Mouse (Mus musculus) gastrocnemius, postnatal 36 days (tissue): ENCODE results near the gene Bzw2. TPM values are rescaled to one million over a fixed set of nuclear protein-coding genes. Genes with fewer than 3 reads are reported as not detected.

Source experiments
- DNase-seq, 2 experiments: peaks; one replicate each; pipeline ENCODE4 v3.0.0; 2022
- intact Hi-C: fragments of 180-260 bp; cut with DNase I; formaldehyde crosslinking; loops from one replicate; pipeline ENCODE4 v1.15.1; 2025
- total RNA-seq, 2 experiments: library from RNA; stranded (reverse); gene quantifications; 2 replicates each; pipeline ENCODE4 v1.2.3; 2021

The Bzw2 gene
- total RNA-seq, 2 experiments from 2014 or later: 98.9 to 109 TPM

GRCm38 (mm10) chr12:36137192-36137591 is 20.7 kb downstream of the Bzw2 start:
- DNase-seq: peak in 1 of 2 experiments; percentile 6

GRCm38 (mm10) chr12:36136285-36136684 is 21.6 kb downstream of the Bzw2 start:
- intact Hi-C loops: no loop called here

More at GRCm38 (mm10) chr12:36137192-36137591, 20.7 kb downstream of the Bzw2 start:
- intact Hi-C loops: no loop called here

GRCm38 (mm10) chr12:36135409-36135808 is 22.5 kb downstream of the Bzw2 start:
- intact Hi-C loops: no loop called here
- DNase-seq: no peak

More at GRCm38 (mm10) chr12:36136285-36136684, 21.6 kb downstream of the Bzw2 start:
- no peak for DNase-seq

GRCm38 (mm10) chr12:36134111-36134510 is 23.8 kb downstream of the Bzw2 start:
- intact Hi-C loops: no loop called here

GRCm38 (mm10) chr12:36133547-36133946 is 24.3 kb downstream of the Bzw2 start:
- intact Hi-C loops: no loop called here
- no peak for DNase-seq

More at GRCm38 (mm10) chr12:36134111-36134510, 23.8 kb downstream of the Bzw2 start:
- no peak for DNase-seq

- intact Hi-C loops: no loop called here
These were observed 25.2 kb downstream of the Bzw2 start for GRCm38 (mm10) chr12:36132668-36133067.

GRCm38 (mm10) chr12:36132254-36132653 is 25.6 kb downstream of the Bzw2 start:
- intact Hi-C loops: no loop called here
- DNase-seq: no peak

More at GRCm38 (mm10) chr12:36132668-36133067, 25.2 kb downstream of the Bzw2 start:
- DNase-seq: no peak

GRCm38 (mm10) chr12:36129826-36130225 is 28.1 kb downstream of the Bzw2 start:
- no peak for DNase-seq
- intact Hi-C loops: no loop called here

GRCm38 (mm10) chr12:36126049-36126448 is 31.8 kb downstream of the Bzw2 start:
- no peak for DNase-seq
- intact Hi-C loops: no loop called here

GRCm38 (mm10) chr12:36119244-36119643 is 38.6 kb downstream of the Bzw2 start:
- DNase-seq: no peak
- intact Hi-C loops: no loop called here

GRCm38 (mm10) chr12:36117161-36117560 is 40.7 kb downstream of the Bzw2 start:
- intact Hi-C loops: no loop called here
- DNase-seq: no peak

- intact Hi-C loops: no loop called here
These were observed 45.8 kb downstream of the Bzw2 start for GRCm38 (mm10) chr12:36112081-36112480.

GRCm38 (mm10) chr12:36111110-36111509 is 46.8 kb downstream of the Bzw2 start:
- no peak for DNase-seq
- intact Hi-C loops: no loop called here

More at GRCm38 (mm10) chr12:36112081-36112480, 45.8 kb downstream of the Bzw2 start:
- DNase-seq: no peak

- DNase-seq: no peak
- intact Hi-C loops: no loop called here
These were observed 47.4 kb downstream of the Bzw2 start for GRCm38 (mm10) chr12:36110457-36110856.

- no peak for DNase-seq
- intact Hi-C loops: no loop called here
These were observed 49.4 kb downstream of the Bzw2 start for GRCm38 (mm10) chr12:36108442-36108841.

GRCm38 (mm10) chr12:36103592-36103910 is 54.3 kb downstream of the Bzw2 start:
- DNase-seq: no peak
- intact Hi-C loops: no loop called here

GRCm38 (mm10) chr12:36102733-36103591 is 54.9 kb downstream of the Bzw2 start:
- intact Hi-C loops: no loop called here
- no peak for DNase-seq

- intact Hi-C loops: no loop called here
- DNase-seq: no peak
These were observed 62.5 kb downstream of the Bzw2 start for GRCm38 (mm10) chr12:36095371-36095880.

GRCm38 (mm10) chr12:36093081-36093670 is 64.7 kb downstream of the Bzw2 start:
- intact Hi-C loops: no loop called here
- DNase-seq: no peak

GRCm38 (mm10) chr12:36091964-36092363 is 65.9 kb downstream of the Bzw2 start:
- no peak for DNase-seq
- intact Hi-C loops: no loop called here

GRCm38 (mm10) chr12:36089221-36089620 is 68.7 kb downstream of the Bzw2 start:
- no peak for DNase-seq
- intact Hi-C loops: no loop called here

- no peak for DNase-seq
- intact Hi-C loops: no loop called here
These were observed 69.1 kb downstream of the Bzw2 start for GRCm38 (mm10) chr12:36088804-36089203.
